Mouse (Mus musculus) right cerebral cortex, adult 18-20 months (tissue): ENCODE data around the gene Olfr784.
"Not testable (repeated sequence)": the region's sequence is repeated elsewhere in the genome, so short reads cannot be mapped to it uniquely, and the experiment has no call there.

Source experiments
- DNase-seq: peaks from one replicate; pipeline ENCODE4 v3.0.0; 2022; ENCODE audit warnings: mixed read lengths

Gene Olfr784

DNA sequence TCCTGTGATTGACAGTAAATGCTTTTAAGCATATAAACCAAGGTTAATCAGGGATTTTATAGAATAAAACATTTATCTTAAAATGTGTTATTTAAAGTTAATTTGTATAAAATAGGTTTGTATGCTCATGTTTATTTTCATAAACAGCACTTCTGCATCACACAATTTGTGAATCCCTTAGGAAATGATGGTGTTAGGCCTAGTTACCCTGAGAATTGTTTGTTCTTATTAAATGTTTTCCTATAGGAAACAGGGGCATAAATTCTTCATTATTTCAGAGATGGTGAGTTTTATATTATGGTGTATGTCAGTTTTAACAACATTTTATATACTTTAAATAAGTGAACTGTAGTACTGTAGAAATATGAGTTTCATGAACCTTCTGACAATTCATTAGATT, at the start of gene Olfr784:
Olfr784 (plus strand) TSS at position 301 of the 400 bp plus-strand sequence.
- DNase-seq = no peak

DNA sequence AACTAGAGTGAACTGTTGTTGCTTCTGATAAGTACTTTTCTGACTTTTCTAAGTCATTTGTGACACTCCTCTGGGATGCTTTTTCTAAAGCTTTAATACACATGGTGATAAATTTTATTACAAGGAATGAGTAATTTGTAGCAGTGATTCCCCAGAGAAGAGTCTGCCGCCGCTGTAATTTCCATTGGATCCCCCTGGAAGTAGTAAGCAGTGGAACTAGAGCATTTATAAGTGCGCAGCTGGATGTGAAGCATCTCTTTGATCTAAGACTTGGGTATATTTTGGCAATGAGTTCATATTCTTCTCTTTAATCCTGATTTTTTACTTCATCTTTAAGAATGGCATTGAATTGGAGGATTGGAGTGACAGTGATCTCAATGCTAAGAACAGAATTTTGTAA, 35.3 kb upstream of the Olfr784 start, which contains the start of gene Olfr782:
Olfr782 (plus strand) TSS at position 301 of the 400 bp plus-strand sequence.
- no peak for DNase-seq

DNA sequence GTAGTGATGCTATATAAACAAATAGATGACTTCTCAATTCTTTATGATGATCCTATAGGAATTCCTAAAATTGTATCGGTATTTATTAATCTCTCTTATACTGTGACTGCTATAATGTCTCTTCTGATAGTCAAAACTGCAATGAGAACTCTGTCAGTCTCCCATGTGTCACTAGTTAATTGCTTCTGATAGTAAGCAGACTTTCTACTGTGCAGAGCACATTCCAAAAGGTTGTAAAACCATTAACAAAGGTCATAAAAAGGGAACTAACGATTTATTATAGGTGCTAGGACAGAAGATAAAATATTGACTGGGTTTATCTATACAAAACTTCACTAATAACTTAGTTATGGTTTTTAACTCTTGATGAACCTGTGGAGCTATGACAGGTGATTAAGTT, 31.4 kb upstream of the Olfr784 start:
- DNase-seq = not testable (repeated sequence)

- DNase-seq = not testable (repeated sequence)
Measured at GRCm38 (mm10) chr10:129356496-129356895, 27.4 kb upstream of the Olfr784 start.

- no peak for DNase-seq
Measured at GRCm38 (mm10) chr10:129357307-129357706, 26.6 kb upstream of the Olfr784 start.

DNA sequence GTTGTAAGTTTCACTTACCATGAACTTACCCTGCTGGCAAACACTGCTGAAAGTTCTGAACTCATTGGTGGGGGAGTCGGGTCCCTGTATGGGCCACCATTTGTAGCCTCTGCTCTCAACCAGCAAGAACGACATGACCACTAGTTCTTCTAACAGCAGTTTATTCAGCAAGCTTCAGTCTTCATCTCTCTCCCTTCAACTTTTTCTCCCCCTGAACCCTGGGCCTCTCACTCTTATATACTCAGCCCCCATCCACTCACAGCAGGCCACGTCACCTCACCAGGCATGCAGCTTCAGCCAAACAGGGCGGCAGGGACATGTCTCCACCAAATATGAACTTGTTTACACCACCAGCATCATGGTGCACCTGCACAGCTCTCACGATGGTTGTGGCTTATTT, 9.8 kb upstream of the Olfr784 start:
- not testable (repeated sequence) for DNase-seq

DNA sequence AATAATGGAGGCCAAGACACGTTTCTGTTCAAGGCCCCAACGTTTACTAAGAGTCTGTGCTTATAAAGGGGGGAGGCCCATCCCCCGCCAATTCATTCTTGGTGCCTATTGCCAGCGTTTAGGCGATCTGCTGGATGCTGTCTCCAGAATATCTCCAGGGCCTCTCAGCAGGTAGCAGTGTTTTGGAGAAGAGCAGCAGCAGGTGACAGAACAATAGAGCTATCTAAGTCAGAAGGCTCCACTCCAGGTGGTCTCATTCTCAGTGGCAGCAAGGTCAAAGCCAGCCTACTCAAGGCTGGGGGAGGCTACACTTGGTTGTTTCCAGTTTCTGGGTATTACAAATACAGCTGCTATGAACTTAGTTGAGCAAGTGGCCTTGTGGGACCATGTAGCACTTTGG, 17.0 kb downstream of the Olfr784 start:
- DNase-seq = no peak

- no peak for DNase-seq
Measured at GRCm38 (mm10) chr10:129405126-129405525, 21.2 kb downstream of the Olfr784 start, which contains the start of gene Olfr785. TSS of gene Olfr785 (plus strand) at chr10:129405426.

DNA sequence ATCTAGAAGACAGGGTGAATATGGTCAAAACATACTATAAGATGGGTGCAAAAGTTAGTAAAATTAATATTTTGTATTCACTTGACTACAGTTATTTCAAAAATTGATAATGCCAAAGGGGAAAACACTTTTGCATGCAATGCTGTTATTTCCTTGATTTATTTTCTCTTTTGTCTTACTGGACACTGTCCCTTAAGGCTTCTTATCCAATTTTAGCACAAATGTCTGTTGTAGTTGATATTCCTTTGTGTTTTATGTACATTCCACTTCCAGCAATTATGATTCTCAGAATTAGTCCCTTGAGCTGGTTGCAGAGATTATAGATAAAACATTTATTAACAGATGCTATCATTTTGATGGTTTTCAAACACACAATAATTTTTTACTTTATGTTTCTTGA, 43.1 kb downstream of the Olfr784 start, which contains the start of gene Olfr786:
Olfr786 (plus strand) TSS at position 301 of the 400 bp plus-strand sequence.
- no peak for DNase-seq
